Mouse (Mus musculus) liver, postnatal 0 days (tissue): Measurements from ENCODE around the gene Wls. TPM values are rescaled to one million over a fixed set of nuclear protein-coding genes. Genes with fewer than 3 reads are reported as not detected.

ENCODE experiments used
- ATAC-seq: fragments of 200-750 bp; cut with Nextera tagmentation; 2 replicates; pipeline ENCODE4 v1.8.0; 2017; ENCODE audit warnings: mild to moderate bottlenecking, moderate library complexity
- DNase-seq: peaks from one replicate; pipeline ENCODE4 v3.0.0-alpha.2; 2016
- H3K27ac ChIP-seq: fragments of 300-500 bp; sonication (generic); 2 replicates; pipeline ENCODE4 v1.5.1; 2014; ENCODE audit warnings: antibody characterized with exemption, moderate library complexity, mild to moderate bottlenecking, low read depth
- H3K27me3 ChIP-seq: fragments of 300-500 bp; sonication (generic); 2 replicates; pipeline ENCODE4 v1.6.1; 2014; ENCODE audit warnings: low read length, control low read depth, mixed read lengths; ENCODE audit not compliant: insufficient read depth
- H3K36me3 ChIP-seq: fragments of 300-500 bp; sonication (generic); replicated peaks from 2 replicates; pipeline ENCODE4 v1.6.1; 2014; ENCODE audit warnings: mild to moderate bottlenecking, control low read depth, low read length, moderate library complexity, mixed read lengths; ENCODE audit not compliant: insufficient read depth
- H3K4me1 ChIP-seq: fragments of 300-500 bp; sonication (generic); 2 replicates; pipeline ENCODE4 v1.6.1; 2014; ENCODE audit warnings: antibody characterized with exemption, mild to moderate bottlenecking, control low read depth; ENCODE audit not compliant: insufficient read depth
- H3K4me2 ChIP-seq: fragments of 300-500 bp; sonication (generic); 2 replicates; pipeline ENCODE4 v1.6.1; 2014; ENCODE audit warnings: low read depth, mild to moderate bottlenecking, low read length, moderate library complexity, mixed read lengths
- H3K4me3 ChIP-seq: fragments of 300-500 bp; sonication (generic); 2 replicates; pipeline ENCODE4 v1.5.1; 2014; ENCODE audit warnings: low read depth, low read length
- H3K9ac ChIP-seq: fragments of 300-500 bp; sonication (generic); replicated peaks from 2 replicates; pipeline ENCODE4 v1.6.1; 2014; ENCODE audit warnings: mild to moderate bottlenecking, moderate library complexity
- H3K9me3 ChIP-seq: fragments of 300-500 bp; sonication (generic); 2 replicates; pipeline ENCODE4 v1.6.1; 2016; ENCODE audit warnings: mild to moderate bottlenecking, control low read depth, low read length, mixed read lengths
- CTCF ChIP-seq: sonication (generic); IDR thresholded peaks from 2 replicates; pipeline ENCODE4 v1.5.1; 2016; ENCODE audit warnings: antibody characterized with exemption, low read depth
- EP300 ChIP-seq: IDR thresholded peaks from 2 replicates; pipeline ENCODE4 v1.6.1; 2016; ENCODE audit warnings: antibody characterized with exemption, low read depth, mild to moderate bottlenecking
- WGBS: fragments of 180-500 bp; shearing (Covaris S2); extraction: QIAGEN DNeasy Blood & Tissue Kit; methylation state at CpG from one replicate; pipeline ENCODE4 v1.1.7; 2014; ENCODE audit not compliant: insufficient replicate concordance; 5-methylcytosine and 5-hydroxymethylcytosine counted together
- polyA plus RNA-seq: library from polyadenylated mRNA; unstranded; fragments of >200 nt; fragmentation: Nextera tagmentation; extraction: Ambion mirVana; gene quantifications from 2 replicates; pipeline ENCODE4 v1.2.1, GENCODE M21; 2015

Wls gene
- polyA plus RNA-seq, 1 experiment from 2014 or later: 8.1 TPM

DNA sequence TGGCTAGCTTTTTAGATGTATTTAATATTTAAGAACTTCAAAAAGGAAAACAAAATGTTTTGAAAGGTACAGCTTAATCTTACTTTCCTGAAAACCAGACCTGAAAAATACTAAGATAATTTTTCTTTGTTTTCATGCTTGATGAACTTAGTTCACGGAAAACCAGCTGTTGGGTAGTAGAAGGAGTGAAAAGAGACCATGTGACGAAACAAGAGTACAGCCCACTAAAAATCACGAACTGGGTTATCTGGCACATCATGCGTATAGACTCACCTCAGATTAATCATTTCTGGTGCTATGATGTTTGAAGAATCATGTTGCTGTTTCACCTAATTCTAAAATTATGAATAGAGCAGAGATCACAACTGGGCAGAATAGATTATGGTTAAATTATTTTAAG lies 3.7 kb downstream of the Wls start:
- Histone ChIP-seq H3K9ac (no peak overlapping the region), H3K4me3 (no peak overlapping the region), H3K27ac (no peak overlapping the region), H3K4me2 (no peak overlapping the region), H3K27me3 (peaks cover 5% of the 10 kb centered on the region), H3K9me3 (no peaks in the 10 kb centered on the region), H3K36me3 (no peaks in the 10 kb centered on the region), H3K4me1 (0 out of 2 replicates have a peak, but pooled peaks cover 2% of the 10 kb centered on the region)
- WGBS: 63% methylated on average over 4 of the region's 4 CpGs
- no peak for DNase-seq
- TF ChIP-seq CTCF (no peak), EP300 (no peak)
- ATAC-seq: no peak

DNA sequence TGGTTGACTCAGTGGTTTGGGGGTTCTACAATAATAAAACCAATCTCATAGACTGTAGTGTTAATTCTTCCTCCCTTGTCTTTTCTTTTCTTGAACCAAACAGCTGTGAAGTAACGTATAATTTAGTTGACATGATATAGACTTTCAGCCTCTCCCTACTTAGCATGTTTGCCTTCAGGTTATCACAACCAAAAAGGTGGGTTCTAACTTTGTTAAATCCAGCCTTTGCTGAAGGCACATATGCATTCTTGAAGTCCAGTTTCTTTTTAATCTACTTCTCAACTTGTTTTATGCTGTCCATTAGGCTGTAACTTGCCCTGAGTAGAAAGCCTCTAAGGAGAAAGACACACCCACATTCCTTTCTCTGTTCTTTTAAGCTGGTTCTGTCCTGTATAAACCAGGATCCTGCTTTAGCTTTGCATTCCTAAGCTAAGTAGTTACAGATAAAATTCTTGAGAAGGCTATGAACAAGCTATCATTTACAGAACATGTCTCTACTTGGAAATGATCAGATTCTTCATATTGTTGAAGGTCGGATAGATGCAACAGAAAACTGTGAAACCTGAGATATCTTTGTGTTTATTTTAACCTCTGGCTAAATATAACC lies 8.0 kb downstream of the Wls start:
- no peak for DNase-seq
- Histone ChIP-seq H3K4me1 (no peaks in the 10 kb centered on the region), H3K9ac (no peak overlapping the region), H3K27ac (no peak overlapping the region), H3K36me3 (no peaks in the 10 kb centered on the region), H3K4me2 (no peak overlapping the region), H3K27me3 (no peaks in the 10 kb centered on the region), H3K9me3 (no peaks in the 10 kb centered on the region), H3K4me3 (no peak overlapping the region)
- TF ChIP-seq EP300 (no peak), CTCF (no peak)
- ATAC-seq: no peak
- 73% methylated on average over 2 of the region's 2 CpGs for WGBS

DNA sequence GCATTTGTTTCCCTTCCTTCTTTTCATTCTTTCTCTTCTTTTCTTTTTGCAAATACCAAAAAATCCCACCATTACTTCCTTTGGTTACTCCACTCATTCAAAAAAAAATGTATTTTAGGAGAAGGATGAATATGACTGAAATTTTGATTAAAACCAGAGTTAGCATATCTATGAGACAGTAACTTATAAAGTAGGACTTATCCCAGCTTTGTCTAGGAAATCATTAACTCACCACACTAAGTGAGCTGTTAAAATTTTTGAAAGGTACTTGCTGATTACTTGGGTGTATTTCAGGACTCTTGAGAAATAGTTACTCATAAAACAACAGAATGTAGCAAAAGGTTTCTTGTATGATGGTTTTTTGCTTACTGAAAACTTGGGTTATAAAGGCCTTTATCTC lies 8.7 kb downstream of the Wls start:
- no peaks in the 10 kb centered on the region for H3K27me3 ChIP-seq
- H3K4me1 ChIP-seq: no peaks in the 10 kb centered on the region
- no peak overlapping the region for H3K27ac ChIP-seq
- H3K4me2 ChIP-seq: no peak overlapping the region
- ATAC-seq (no peak), DNase-seq (no peak)
- no peak overlapping the region for H3K9ac ChIP-seq
- no peaks in the 10 kb centered on the region for H3K9me3 ChIP-seq
- no peak for TF ChIP-seq EP300
- no peak for TF ChIP-seq CTCF
- H3K4me3 ChIP-seq: no peak overlapping the region
- H3K36me3 ChIP-seq: no peaks in the 10 kb centered on the region

DNA sequence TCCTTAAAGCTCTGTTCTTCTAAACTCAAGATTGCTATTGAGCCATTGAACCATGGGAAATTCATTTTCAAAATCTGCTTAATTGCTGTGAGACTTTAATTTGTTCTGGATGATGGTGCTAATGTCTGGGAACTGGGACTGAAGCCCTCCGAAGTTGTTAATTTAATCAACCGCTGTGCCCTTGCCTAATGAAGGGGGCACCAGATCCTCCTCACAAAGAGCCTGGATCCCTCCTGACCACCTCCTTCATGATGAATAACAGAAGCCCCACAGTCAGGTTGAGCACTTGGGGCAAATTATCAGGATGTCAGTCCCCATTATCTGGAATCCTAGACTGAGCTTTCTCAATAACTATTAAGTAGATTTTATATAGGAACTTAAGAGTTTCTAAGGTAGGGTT lies 12.0 kb downstream of the Wls start:
- Histone ChIP-seq H3K4me2 (no peak overlapping the region), H3K4me1 (no peaks in the 10 kb centered on the region), H3K27me3 (no peaks in the 10 kb centered on the region), H3K4me3 (no peak overlapping the region), H3K9me3 (no peaks in the 10 kb centered on the region), H3K36me3 (no peaks in the 10 kb centered on the region), H3K9ac (no peak overlapping the region), H3K27ac (no peak overlapping the region)
- no peak for TF ChIP-seq CTCF
- no peak for TF ChIP-seq EP300
- DNase-seq: no peak
- no peak for ATAC-seq
- WGBS: 85% methylated on average over 2 of the region's 2 CpGs

DNA sequence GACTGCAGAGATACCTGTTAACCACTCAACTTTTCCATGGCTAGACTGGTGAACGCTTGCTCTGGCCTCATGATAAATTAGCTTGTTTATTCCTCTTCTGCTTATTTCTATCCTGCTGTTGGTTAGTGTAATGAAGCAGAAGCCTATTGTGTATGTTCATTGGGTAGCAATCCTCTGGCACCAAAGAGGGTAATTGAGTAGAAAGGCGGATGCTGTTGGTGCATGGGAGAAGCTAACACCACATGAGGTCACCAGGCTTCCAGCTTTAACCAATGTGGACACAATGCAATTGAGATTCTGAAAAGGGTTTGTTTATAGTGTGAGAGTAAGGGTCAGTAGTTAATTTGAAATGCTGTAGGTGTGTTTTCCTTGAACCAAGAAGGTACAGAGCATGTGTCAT lies 12.5 kb downstream of the Wls start:
- Histone ChIP-seq H3K4me1 (no peaks in the 10 kb centered on the region), H3K27me3 (no peaks in the 10 kb centered on the region), H3K9ac (no peak overlapping the region), H3K27ac (no peak overlapping the region), H3K9me3 (no peaks in the 10 kb centered on the region), H3K36me3 (no peaks in the 10 kb centered on the region), H3K4me2 (no peak overlapping the region), H3K4me3 (no peak overlapping the region)
- DNase-seq (no peak), ATAC-seq (no peak)
- TF ChIP-seq CTCF (no peak), EP300 (no peak)
- 80% methylated on average over 2 of the region's 2 CpGs for WGBS

DNA sequence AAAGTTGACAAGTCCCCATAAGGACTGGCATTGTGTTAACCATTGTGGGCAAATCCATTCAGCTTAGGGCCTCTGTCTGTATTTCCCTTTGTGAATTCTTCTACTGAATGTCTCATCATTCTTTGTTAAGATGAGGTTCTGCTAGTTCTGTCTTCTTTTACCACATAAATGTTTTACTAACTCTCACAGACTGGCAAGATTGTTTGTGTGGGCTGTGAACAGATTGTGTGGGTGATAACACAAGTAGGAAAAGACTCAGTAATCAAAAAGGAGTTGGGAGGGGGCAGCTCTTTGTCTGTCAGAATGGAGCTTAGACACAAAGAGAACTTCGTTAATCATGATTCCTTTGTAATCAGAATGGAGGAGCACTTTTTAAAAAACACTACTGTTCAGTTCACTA lies 17.6 kb downstream of the Wls start:
- TF ChIP-seq EP300 (no peak), CTCF (no peak)
- Histone ChIP-seq H3K4me2 (no peak overlapping the region), H3K27ac (no peak overlapping the region), H3K27me3 (no peaks in the 10 kb centered on the region), H3K4me1 (no peaks in the 10 kb centered on the region), H3K9ac (no peak overlapping the region), H3K36me3 (no peaks in the 10 kb centered on the region), H3K4me3 (no peak overlapping the region), H3K9me3 (no peaks in the 10 kb centered on the region)
- ATAC-seq (no peak), DNase-seq (no peak)
- WGBS: 70% methylated on average over 1 of the region's 1 CpGs

DNA sequence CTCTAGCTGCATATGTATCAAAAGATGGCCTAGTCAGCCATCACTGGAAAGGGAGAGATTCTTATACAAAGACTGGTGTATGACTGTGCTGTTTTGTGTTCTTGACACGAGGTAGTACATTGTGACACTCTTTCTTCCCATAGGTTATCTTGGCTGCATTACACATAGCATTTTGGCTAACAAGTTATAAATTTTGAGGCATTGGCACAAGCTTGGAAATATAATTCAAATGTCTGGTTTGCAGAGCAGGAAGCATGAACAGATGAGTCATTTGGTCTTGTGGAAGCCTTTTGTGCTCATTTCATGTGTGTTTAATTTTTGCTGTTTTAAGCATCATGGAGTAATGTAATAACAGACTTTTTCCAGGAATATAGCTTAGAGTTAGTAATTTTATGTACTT lies 26.2 kb downstream of the Wls start:
- H3K4me3 ChIP-seq: no peak overlapping the region
- H3K27me3 ChIP-seq: no peaks in the 10 kb centered on the region
- H3K4me2 ChIP-seq: no peak overlapping the region
- H3K9ac ChIP-seq: no peak overlapping the region
- TF ChIP-seq EP300 (no peak), CTCF (no peak)
- H3K27ac ChIP-seq: no peak overlapping the region
- ATAC-seq (no peak), DNase-seq (no peak)
- 53% methylated on average over 1 of the region's 1 CpGs for WGBS
- H3K9me3 ChIP-seq: no peaks in the 10 kb centered on the region
- H3K4me1 ChIP-seq: no peaks in the 10 kb centered on the region
- H3K36me3 ChIP-seq: no peaks in the 10 kb centered on the region
